Mouse (Mus musculus) erythroblast, embryonic 14.5 days (primary cell): ENCODE measurements around the gene U2af1l4. TPM values are rescaled to one million over a fixed set of nuclear protein-coding genes. Genes with fewer than 3 reads are reported as not detected.

Source experiments
- H3K27me3 ChIP-seq: 2 replicates; pipeline ENCODE4 v1.6.1; 2012; ENCODE audit warnings: inconsistent platforms; ENCODE audit not compliant: control insufficient read depth
- H3K36me3 ChIP-seq: 2 replicates; pipeline ENCODE4 v1.6.1; 2012; ENCODE audit warnings: mild to moderate bottlenecking, inconsistent platforms; ENCODE audit not compliant: control insufficient read depth
- H3K4me1 ChIP-seq: 2 replicates; pipeline ENCODE4 v1.6.1; 2012; ENCODE audit warnings: inconsistent platforms; ENCODE audit not compliant: control insufficient read depth
- H3K4me3 ChIP-seq: replicated peaks from 2 replicates; pipeline ENCODE3; 2012; ENCODE audit warnings: moderate library complexity, mild to moderate bottlenecking, inconsistent platforms
- H3K9me3 ChIP-seq: 2 replicates; pipeline ENCODE4 v1.6.1; 2012; ENCODE audit warnings: low read length, inconsistent platforms, mixed read lengths; ENCODE audit not compliant: control insufficient read depth
- GATA1 ChIP-seq: IDR thresholded peaks from 2 replicates; pipeline ENCODE4 v1.6.1; 2012; ENCODE audit warnings: low read length, inconsistent platforms, mixed read lengths
- TAL1 ChIP-seq: IDR thresholded peaks from 3 replicates; pipeline ENCODE4 v1.6.1; 2012; ENCODE audit warnings: low read length, inconsistent platforms, mixed read lengths
- polyA plus RNA-seq: library from polyadenylated mRNA; stranded (reverse); fragments of >175 nt; gene quantifications from 2 replicates; pipeline ENCODE4 v1.2.3, GENCODE M21; 2012

U2af1l4 gene
- polyA plus RNA-seq, result 5.6 and 7.7 TPM in 2 replicates

- H3K9me3 ChIP-seq, result no peaks in the 10 kb centered on the region
- no peaks in the 10 kb centered on the region for H3K27me3 ChIP-seq
- peaks cover 51% of the 10 kb centered on the region for H3K36me3 ChIP-seq
- TF ChIP-seq TAL1 (no peak), GATA1 (no peak)
- H3K4me1 ChIP-seq, result peaks cover 56% of the 10 kb centered on the region
- H3K4me3 ChIP-seq, result peak within 1 kb of the TSS; percentile 94
Observed at GRCm38 (mm10) chr7:30563117-30563905, at the start of gene U2af1l4, which contains the start of the genes Gm49396 and Psenen. U2af1l4 (plus strand) TSS chr7:30563301. Gm49396 (plus strand) TSS chr7:30563344. Psenen (minus strand) TSS chr7:30563627.

- Histone ChIP-seq H3K36me3 (no peaks in the 10 kb centered on the region; the same call in 1 of the 2 replicates), H3K4me3 (no peak overlapping the region), H3K9me3 (no peaks in the 10 kb centered on the region), H3K4me1 (no peaks in the 10 kb centered on the region), H3K27me3 (0 out of 2 replicates have a peak, but pooled peaks cover 2% of the 10 kb centered on the region)
- TF ChIP-seq GATA1 (no peak), TAL1 (no peak)
Observed at GRCm38 (mm10) chr7:30515003-30515760, 47.9 kb upstream of the U2af1l4 start.

- Histone ChIP-seq H3K4me3 (no peak overlapping the region), H3K9me3 (no peaks in the 10 kb centered on the region), H3K27me3 (no peaks in the 10 kb centered on the region), H3K4me1 (no peaks in the 10 kb centered on the region), H3K36me3 (peaks cover 5% of the 10 kb centered on the region)
- TF ChIP-seq TAL1 (no peak), GATA1 (no peak)
Observed at GRCm38 (mm10) chr7:30518325-30518724, 44.8 kb upstream of the U2af1l4 start.

- Histone ChIP-seq H3K4me1 (no peaks in the 10 kb centered on the region), H3K9me3 (no peaks in the 10 kb centered on the region), H3K27me3 (no peaks in the 10 kb centered on the region), H3K4me3 (no peak overlapping the region), H3K36me3 (peaks cover 25% of the 10 kb centered on the region)
- TF ChIP-seq GATA1 (no peak), TAL1 (no peak)
Observed at GRCm38 (mm10) chr7:30520396-30520795, 42.7 kb upstream of the U2af1l4 start.

- Histone ChIP-seq H3K36me3 (peaks cover 30% of the 10 kb centered on the region), H3K4me3 (no peak overlapping the region), H3K4me1 (no peaks in the 10 kb centered on the region), H3K27me3 (no peaks in the 10 kb centered on the region), H3K9me3 (no peaks in the 10 kb centered on the region)
- TF ChIP-seq GATA1, result no peak
- TF ChIP-seq TAL1, result no peak
Observed at GRCm38 (mm10) chr7:30520856-30521255, 42.2 kb upstream of the U2af1l4 start.

GRCm38 (mm10) chr7:30522871-30523270 is 40.2 kb upstream of the U2af1l4 start:
- no peak overlapping the region for H3K4me3 ChIP-seq
- H3K4me1 ChIP-seq, result no peaks in the 10 kb centered on the region
- no peaks in the 10 kb centered on the region for H3K9me3 ChIP-seq
- TF ChIP-seq GATA1 (no peak), TAL1 (no peak)
- H3K36me3 ChIP-seq, result peaks cover 50% of the 10 kb centered on the region
- H3K27me3 ChIP-seq, result no peaks in the 10 kb centered on the region

GRCm38 (mm10) chr7:30524487-30524886 is 38.6 kb upstream of the U2af1l4 start:
- Histone ChIP-seq H3K36me3 (peaks cover 66% of the 10 kb centered on the region), H3K27me3 (no peaks in the 10 kb centered on the region)

GRCm38 (mm10) chr7:30525954-30526353 is 37.1 kb upstream of the U2af1l4 start:
- Histone ChIP-seq H3K9me3 (no peaks in the 10 kb centered on the region), H3K27me3 (no peaks in the 10 kb centered on the region), H3K36me3 (peaks cover 81% of the 10 kb centered on the region), H3K4me1 (peaks cover 3% of the 10 kb centered on the region), H3K4me3 (no peak overlapping the region)
- no peak for TF ChIP-seq GATA1
- no peak for TF ChIP-seq TAL1

More at GRCm38 (mm10) chr7:30524487-30524886, 38.6 kb upstream of the U2af1l4 start:
- TF ChIP-seq TAL1 (no peak), GATA1 (no peak)
- Histone ChIP-seq H3K4me3 (no peak overlapping the region), H3K4me1 (peaks cover 3% of the 10 kb centered on the region), H3K9me3 (no peaks in the 10 kb centered on the region)

GRCm38 (mm10) chr7:30526399-30526798 is 36.7 kb upstream of the U2af1l4 start:
- TF ChIP-seq GATA1 (no peak), TAL1 (no peak)
- H3K9me3 ChIP-seq, result no peaks in the 10 kb centered on the region

More at GRCm38 (mm10) chr7:30526399-30526798, 36.7 kb upstream of the U2af1l4 start:
- Histone ChIP-seq H3K27me3 (no peaks in the 10 kb centered on the region), H3K36me3 (peaks cover 85% of the 10 kb centered on the region), H3K4me3 (no peak overlapping the region), H3K4me1 (peaks cover 5% of the 10 kb centered on the region)
